Mouse (Mus musculus): Measurements from ENCODE around the gene Tgm7. TPM values are rescaled to one million over a fixed set of nuclear protein-coding genes. Genes with fewer than 3 reads are reported as not detected.

Tgm7 gene
- polyA plus RNA-seq, 1 experiment = not detected

DNA sequence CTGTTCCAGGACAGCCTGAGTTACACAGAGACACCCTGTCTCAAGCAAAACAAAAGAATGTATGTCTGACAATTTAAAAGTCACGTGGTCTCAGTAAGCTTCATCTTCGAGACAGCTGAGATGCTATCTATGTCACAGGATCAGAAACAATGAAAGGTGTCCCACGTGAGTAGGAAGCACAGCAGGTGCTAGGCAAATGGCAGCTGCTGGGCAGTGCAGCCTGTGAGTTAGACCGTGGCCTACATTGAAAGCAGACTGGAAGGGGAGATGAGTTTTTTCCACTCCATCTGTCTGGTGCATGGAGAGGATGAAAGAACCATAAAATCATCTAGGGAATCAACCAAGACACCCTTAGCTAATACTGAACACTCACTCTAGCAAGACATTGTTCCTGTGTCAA, 42.5 kb downstream of the Tgm7 start:
- no peaks in the 10 kb centered on the region for H3K36me3 ChIP-seq (ENCODE audit: control insufficient read depth, insufficient read depth, low read length, poor library complexity, severe bottlenecking)
- no peaks in the 10 kb centered on the region for H3K27me3 ChIP-seq (ENCODE audit: control insufficient read depth, insufficient read depth, low read length, poor library complexity, severe bottlenecking)
- H3K9me3 ChIP-seq (replicated peaks; ENCODE audit: control insufficient read depth, insufficient read depth, low read length, poor library complexity, severe bottlenecking) = no peaks in the 10 kb centered on the region
- no peaks in the 10 kb centered on the region for H3K4me1 ChIP-seq (ENCODE audit: control insufficient read depth, insufficient read depth, low read length)
- TF ChIP-seq POLR2A (IDR thresholded peaks at IDR 0.05; ENCODE audit: insufficient read depth, low read length) (no peak), CTCF (IDR thresholded peaks at IDR 0.05; ENCODE audit: low read depth, low read length) (no peak), EP300 (IDR thresholded peaks at IDR 0.05; ENCODE audit: insufficient read depth, low read depth, low read length) (no peak)
- H3K27ac ChIP-seq (ENCODE audit: insufficient read depth, low read length) = no peak overlapping the region
- H3K9ac ChIP-seq (ENCODE audit: low read depth, poor library complexity, severe bottlenecking) = no peak overlapping the region
- H3K4me3 ChIP-seq (ENCODE audit: low read depth, low read length) = no peak overlapping the region

DNA sequence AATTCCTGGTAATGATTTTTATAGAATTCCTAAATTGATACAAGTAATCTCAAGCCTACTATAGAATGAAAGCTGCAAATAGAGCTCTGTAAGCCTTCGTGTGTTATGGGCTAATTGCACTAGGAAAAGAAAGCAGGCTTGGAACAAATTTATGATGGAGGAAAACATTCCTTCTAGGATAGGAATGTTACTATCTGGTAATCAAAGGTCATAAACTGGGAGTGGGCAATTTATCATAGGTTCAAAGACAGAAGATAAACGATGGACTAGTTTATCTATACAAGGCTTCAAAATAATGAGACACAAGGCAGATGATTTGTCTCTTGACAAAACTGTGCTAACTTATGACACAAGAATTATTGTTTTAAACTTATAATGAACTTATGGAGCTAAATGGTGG, 48.3 kb downstream of the Tgm7 start:
- TF ChIP-seq POLR2A (IDR thresholded peaks at IDR 0.05; ENCODE audit: insufficient read depth, low read length) (no peak), CTCF (IDR thresholded peaks at IDR 0.05; ENCODE audit: low read depth, low read length) (no peak), EP300 (IDR thresholded peaks at IDR 0.05; ENCODE audit: insufficient read depth, low read depth, low read length) (no peak)
- H3K9me3 ChIP-seq (replicated peaks; ENCODE audit: control insufficient read depth, insufficient read depth, low read length, poor library complexity, severe bottlenecking) = no peaks in the 10 kb centered on the region
- no peaks in the 10 kb centered on the region for H3K36me3 ChIP-seq (ENCODE audit: control insufficient read depth, insufficient read depth, low read length, poor library complexity, severe bottlenecking)
- no peak overlapping the region for H3K4me3 ChIP-seq (ENCODE audit: low read depth, low read length)
- H3K27me3 ChIP-seq (ENCODE audit: control insufficient read depth, insufficient read depth, low read length, poor library complexity, severe bottlenecking) = no peaks in the 10 kb centered on the region
- H3K4me1 ChIP-seq (ENCODE audit: control insufficient read depth, insufficient read depth, low read length) = no peaks in the 10 kb centered on the region
- no peak overlapping the region for H3K27ac ChIP-seq (ENCODE audit: insufficient read depth, low read length)
- H3K9ac ChIP-seq (ENCODE audit: low read depth, poor library complexity, severe bottlenecking) = no peak overlapping the region

DNA sequence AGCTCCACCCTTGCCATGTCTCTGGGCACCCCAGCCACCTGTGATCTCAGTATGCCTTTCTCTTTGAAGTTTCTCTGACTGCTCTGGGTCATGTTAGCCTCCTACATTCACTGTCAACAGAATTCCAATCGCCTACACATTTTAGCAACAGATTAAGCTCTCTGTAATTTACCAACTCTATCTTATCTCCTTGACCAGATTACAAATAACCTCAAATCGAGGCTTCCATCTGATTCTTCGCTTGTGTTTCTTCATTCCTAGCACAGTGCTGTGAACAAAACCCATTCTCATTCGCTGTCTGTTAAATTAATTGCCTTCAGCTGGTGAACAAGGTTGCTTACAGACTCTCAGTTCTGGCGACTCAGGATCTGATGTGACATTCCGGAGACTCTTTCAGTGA, 51.6 kb downstream of the Tgm7 start:
- no peaks in the 10 kb centered on the region for H3K4me1 ChIP-seq (ENCODE audit: control insufficient read depth, insufficient read depth, low read length)
- H3K27me3 ChIP-seq (ENCODE audit: control insufficient read depth, insufficient read depth, low read length, poor library complexity, severe bottlenecking) = no peaks in the 10 kb centered on the region
- no peak overlapping the region for H3K9ac ChIP-seq (ENCODE audit: low read depth, poor library complexity, severe bottlenecking)
- TF ChIP-seq CTCF (IDR thresholded peaks at IDR 0.05; ENCODE audit: low read depth, low read length) (no peak), POLR2A (IDR thresholded peaks at IDR 0.05; ENCODE audit: insufficient read depth, low read length) (no peak), EP300 (IDR thresholded peaks at IDR 0.05; ENCODE audit: insufficient read depth, low read depth, low read length) (no peak)
- H3K36me3 ChIP-seq (ENCODE audit: control insufficient read depth, insufficient read depth, low read length, poor library complexity, severe bottlenecking) = no peaks in the 10 kb centered on the region
- H3K9me3 ChIP-seq (replicated peaks; ENCODE audit: control insufficient read depth, insufficient read depth, low read length, poor library complexity, severe bottlenecking) = no peaks in the 10 kb centered on the region
- H3K4me3 ChIP-seq (ENCODE audit: low read depth, low read length) = no peak overlapping the region
- H3K27ac ChIP-seq (ENCODE audit: insufficient read depth, low read length) = no peak overlapping the region

DNA sequence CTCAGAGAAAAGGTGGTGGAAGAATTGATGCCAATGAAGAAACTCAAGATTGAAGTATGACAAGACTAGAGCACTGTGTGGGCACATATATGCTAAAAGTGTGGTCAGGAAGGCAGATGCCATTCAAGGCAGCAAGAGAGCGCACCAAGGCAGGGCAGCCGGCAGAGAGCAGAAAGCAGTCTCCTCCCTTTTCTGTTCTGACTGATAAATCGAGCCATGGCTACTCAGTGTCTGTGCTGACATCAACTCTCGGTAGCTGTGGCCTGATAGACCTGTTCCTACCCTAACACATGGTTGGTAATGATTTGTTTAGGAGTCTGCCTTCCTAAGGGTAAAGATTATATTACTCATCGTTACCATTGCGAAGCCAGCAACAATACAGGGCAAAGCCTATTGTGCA, 53.7 kb downstream of the Tgm7 start:
- no peak overlapping the region for H3K9ac ChIP-seq (ENCODE audit: low read depth, poor library complexity, severe bottlenecking)
- no peak overlapping the region for H3K27ac ChIP-seq (ENCODE audit: insufficient read depth, low read length)
- no peaks in the 10 kb centered on the region for H3K4me1 ChIP-seq (ENCODE audit: control insufficient read depth, insufficient read depth, low read length)
- no peaks in the 10 kb centered on the region for H3K9me3 ChIP-seq (replicated peaks; ENCODE audit: control insufficient read depth, insufficient read depth, low read length, poor library complexity, severe bottlenecking)
- no peaks in the 10 kb centered on the region for H3K36me3 ChIP-seq (ENCODE audit: control insufficient read depth, insufficient read depth, low read length, poor library complexity, severe bottlenecking)
- no peak for TF ChIP-seq EP300 (IDR thresholded peaks at IDR 0.05; ENCODE audit: insufficient read depth, low read depth, low read length)
- TF ChIP-seq CTCF (IDR thresholded peaks at IDR 0.05; ENCODE audit: low read depth, low read length) = no peak
- no peak for TF ChIP-seq POLR2A (IDR thresholded peaks at IDR 0.05; ENCODE audit: insufficient read depth, low read length)
- no peak overlapping the region for H3K4me3 ChIP-seq (ENCODE audit: low read depth, low read length)
- H3K27me3 ChIP-seq (ENCODE audit: control insufficient read depth, insufficient read depth, low read length, poor library complexity, severe bottlenecking) = no peaks in the 10 kb centered on the region

DNA sequence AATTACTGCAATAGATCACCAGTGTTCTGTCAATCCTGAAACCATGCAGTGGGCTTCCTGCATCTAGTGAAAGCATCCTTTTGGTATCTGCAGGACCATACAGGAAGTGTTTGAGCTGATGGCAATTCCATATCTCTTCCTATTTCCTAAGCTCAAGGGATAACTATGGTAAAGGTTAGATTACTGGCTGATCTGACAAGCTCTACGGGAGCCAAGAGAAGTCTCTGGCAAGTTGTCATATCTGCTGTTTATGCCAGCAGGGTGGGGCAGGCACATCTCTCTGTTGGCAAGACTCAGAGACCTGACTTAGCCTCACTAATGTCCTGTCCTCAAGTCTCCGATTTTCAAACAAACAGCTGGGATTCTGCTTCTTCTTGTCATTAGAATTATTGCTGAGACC, 55.5 kb downstream of the Tgm7 start:
- no peak overlapping the region for H3K9ac ChIP-seq (ENCODE audit: low read depth, poor library complexity, severe bottlenecking)
- no peak for TF ChIP-seq EP300 (IDR thresholded peaks at IDR 0.05; ENCODE audit: insufficient read depth, low read depth, low read length)
- no peak for TF ChIP-seq CTCF (IDR thresholded peaks at IDR 0.05; ENCODE audit: low read depth, low read length)
- no peak for TF ChIP-seq POLR2A (IDR thresholded peaks at IDR 0.05; ENCODE audit: insufficient read depth, low read length)
- H3K27ac ChIP-seq (ENCODE audit: insufficient read depth, low read length) = no peak overlapping the region
- H3K9me3 ChIP-seq (replicated peaks; ENCODE audit: control insufficient read depth, insufficient read depth, low read length, poor library complexity, severe bottlenecking) = no peaks in the 10 kb centered on the region
- no peak overlapping the region for H3K4me3 ChIP-seq (ENCODE audit: low read depth, low read length)
- H3K4me1 ChIP-seq (ENCODE audit: control insufficient read depth, insufficient read depth, low read length) = no peaks in the 10 kb centered on the region
- H3K27me3 ChIP-seq (ENCODE audit: control insufficient read depth, insufficient read depth, low read length, poor library complexity, severe bottlenecking) = no peaks in the 10 kb centered on the region
- no peaks in the 10 kb centered on the region for H3K36me3 ChIP-seq (ENCODE audit: control insufficient read depth, insufficient read depth, low read length, poor library complexity, severe bottlenecking)

DNA sequence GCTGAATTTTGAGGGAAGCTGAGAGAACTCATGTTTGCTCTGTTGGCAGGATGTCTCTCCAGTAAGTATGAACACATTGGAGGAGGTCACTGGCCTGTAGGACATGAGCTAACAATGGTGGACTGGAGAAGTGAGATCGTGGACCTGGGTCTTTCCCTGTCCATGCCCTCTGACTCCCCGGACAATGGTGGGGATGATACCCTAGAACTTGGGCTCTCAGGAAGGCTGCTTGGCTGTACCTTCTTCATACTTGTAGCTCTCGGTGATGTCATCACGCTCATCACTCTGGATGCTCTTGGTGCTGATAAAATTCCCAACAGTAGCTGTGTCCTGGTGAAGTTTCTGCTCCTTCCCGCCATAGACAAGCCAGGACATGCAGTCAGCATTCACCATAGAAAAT, 57.4 kb downstream of the Tgm7 start:
- TF ChIP-seq CTCF (IDR thresholded peaks at IDR 0.05; ENCODE audit: low read depth, low read length) (no peak), EP300 (IDR thresholded peaks at IDR 0.05; ENCODE audit: insufficient read depth, low read depth, low read length) (no peak), POLR2A (IDR thresholded peaks at IDR 0.05; ENCODE audit: insufficient read depth, low read length) (no peak)
- no peaks in the 10 kb centered on the region for H3K27me3 ChIP-seq (ENCODE audit: control insufficient read depth, insufficient read depth, low read length, poor library complexity, severe bottlenecking)
- H3K4me3 ChIP-seq (ENCODE audit: low read depth, low read length) = no peak overlapping the region
- no peaks in the 10 kb centered on the region for H3K36me3 ChIP-seq (ENCODE audit: control insufficient read depth, insufficient read depth, low read length, poor library complexity, severe bottlenecking)
- no peak overlapping the region for H3K27ac ChIP-seq (ENCODE audit: insufficient read depth, low read length)
- no peaks in the 10 kb centered on the region for H3K9me3 ChIP-seq (replicated peaks; ENCODE audit: control insufficient read depth, insufficient read depth, low read length, poor library complexity, severe bottlenecking)
- H3K9ac ChIP-seq (ENCODE audit: low read depth, poor library complexity, severe bottlenecking) = no peak overlapping the region
- no peaks in the 10 kb centered on the region for H3K4me1 ChIP-seq (ENCODE audit: control insufficient read depth, insufficient read depth, low read length)
